Mouse (Mus musculus) ovary, adult 2 months (tissue): ENCODE data around the gene Sphkap. TPM values are rescaled to one million over a fixed set of nuclear protein-coding genes. Genes with fewer than 3 reads are reported as not detected.

Experiments
- polyA plus RNA-seq: library from polyadenylated mRNA; depleted of rRNA; stranded (reverse); fragments of >200 nt; gene quantifications from 2 replicates; pipeline ENCODE4 v1.2.3, GENCODE M21; 2012; rRNA removed

Gene Sphkap
- polyA plus RNA-seq: 0.11 and 0.15 TPM in 2 replicates

GRCm38 (mm10) chr1:83408021-83408464, at the start of gene Sphkap:
Gene Sphkap, minus strand, starts transcription at chr1:83408200.

Other genes starting within 250 kb of the Sphkap start
- gene Daw1, start 248.4 kb downstream of the Sphkap start, polyA plus RNA-seq: 1.6 and 1.9 TPM in 2 replicates